Mouse (Mus musculus) induced T-regulatory cell, adult 2 months (primary cell): ENCODE measurements at regions not wholly inside any gene's neighbourhood (a gene's known extent, or its start where the extent isn't known, plus 50 kb on each side); places are given as distances from the start of the nearest gene placed in this dataset.

Source experiments
- DNase-seq: peaks from one replicate; pipeline ENCODE4 v3.0.0-alpha.2; 2012; ENCODE audit warnings: low read depth

DNA sequence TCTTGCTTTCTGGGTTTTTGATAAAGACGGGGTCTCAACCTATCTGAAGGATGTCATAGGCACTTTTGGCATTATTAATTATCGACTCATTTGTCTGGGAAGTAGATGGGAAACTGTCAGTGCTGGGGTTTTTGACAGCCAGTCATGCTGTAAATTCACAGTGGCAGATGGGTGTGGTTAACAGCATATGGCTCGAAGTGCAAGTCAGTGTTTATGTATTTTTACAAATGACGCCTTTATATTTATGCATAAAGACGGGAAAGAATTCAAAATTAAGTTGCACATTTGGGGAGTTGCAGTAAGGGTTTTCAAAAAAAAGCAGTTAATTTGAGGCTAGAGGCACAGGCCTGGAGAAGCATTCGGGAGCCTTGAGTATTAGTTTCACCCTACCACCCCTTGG, 206.8 kb upstream of the Cdh5 start:
- DNase-seq = no peak

DNA sequence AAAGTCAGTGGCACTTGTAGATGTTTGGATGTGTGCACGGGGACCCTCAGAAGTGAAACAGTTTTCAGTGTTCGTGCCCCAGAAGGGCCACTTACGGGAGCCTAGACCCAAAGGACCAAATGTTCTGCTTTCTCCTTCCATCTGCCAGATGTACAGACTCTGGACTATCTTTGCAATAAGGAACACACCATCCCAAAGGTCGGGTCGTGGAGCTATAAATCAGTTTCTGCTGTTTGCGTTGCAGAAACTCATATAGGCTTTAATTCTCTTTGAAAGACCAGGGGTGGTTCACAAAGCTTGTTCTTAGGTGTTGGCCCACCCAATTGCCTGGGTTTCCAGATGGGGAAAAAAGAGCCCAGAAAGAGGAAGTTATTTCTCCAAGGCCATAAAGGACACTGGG, 206.3 kb upstream of the Cdh5 start:
- no peak for DNase-seq

DNA sequence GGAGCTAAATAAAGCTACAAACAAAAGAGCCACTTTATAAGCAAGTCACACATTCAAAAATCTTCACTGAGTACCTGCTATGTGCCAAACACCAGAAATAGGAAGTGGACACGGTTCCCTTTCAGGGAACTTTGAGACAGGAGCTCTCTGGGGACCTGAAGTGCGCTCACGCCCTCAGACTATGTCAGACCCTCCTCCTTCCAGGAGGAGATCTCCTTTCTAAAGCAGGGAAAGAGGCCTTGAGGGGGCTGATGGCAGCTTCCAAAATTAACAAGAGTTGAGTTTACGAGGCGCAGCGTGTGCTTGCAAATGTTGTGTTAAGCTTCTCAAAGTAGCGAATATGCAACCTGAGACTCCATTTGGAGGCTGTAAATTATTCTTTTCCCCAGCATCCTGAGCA, 204.0 kb upstream of the Cdh5 start:
- DNase-seq = no peak

DNA sequence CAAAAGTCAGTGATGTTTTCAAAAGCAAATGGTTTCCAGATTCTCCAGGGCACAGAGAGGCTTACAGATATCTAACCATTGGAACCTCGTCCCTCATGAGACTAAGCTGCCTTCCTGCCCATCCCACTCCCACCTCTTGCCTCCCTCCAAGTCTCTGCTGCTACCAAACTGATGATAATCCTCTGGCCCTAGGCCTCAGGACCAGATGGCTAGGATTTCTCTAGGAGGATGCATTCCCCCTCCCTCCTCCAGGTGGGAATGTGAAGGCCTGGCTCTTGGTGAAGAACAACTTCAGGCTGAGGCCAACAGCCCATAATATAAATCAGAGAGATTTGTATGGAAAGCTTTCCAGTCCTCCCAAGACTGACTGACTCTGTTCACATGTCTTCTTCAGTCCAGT, 198.9 kb upstream of the Cdh5 start:
- DNase-seq = no peak

DNA sequence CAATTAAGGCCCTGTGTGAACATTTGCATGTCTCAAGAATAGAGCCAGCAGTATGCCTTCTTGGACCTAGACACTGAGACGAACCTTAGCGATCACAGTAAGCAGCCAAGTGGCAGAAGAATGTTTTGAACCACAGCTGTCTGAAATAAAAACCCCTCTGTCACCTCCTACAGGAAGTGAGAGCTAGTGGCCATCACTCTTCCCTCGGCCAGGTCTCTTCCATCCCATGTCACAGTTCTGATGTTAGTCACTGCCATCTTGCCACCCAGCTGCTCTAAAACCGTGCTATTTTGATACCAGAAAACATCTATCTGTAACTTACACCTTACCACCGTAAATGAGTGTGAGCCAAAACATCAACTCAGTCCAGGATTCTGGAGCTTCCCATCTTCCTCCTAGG, 197.8 kb upstream of the Cdh5 start:
- DNase-seq = no peak

DNA sequence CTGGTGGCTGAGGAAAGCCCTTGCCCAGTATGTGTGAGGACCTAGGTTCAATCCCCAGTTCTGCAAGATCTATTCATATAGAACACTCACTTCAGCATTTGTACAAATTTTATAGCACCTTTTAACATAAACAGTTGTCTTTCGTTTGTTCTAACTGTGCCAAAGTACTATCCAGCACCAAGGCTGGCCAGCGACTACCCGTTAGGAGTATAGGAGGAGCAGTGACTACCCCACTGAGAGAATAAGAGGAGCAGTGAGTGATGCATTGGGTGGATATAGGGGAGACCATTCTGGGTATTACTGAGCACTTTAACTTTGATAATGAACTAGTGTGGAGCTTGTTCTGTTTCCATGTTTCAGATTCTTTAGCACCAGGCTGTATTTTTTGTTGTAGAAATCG, 193.8 kb upstream of the Cdh5 start:
- DNase-seq = no peak

DNA sequence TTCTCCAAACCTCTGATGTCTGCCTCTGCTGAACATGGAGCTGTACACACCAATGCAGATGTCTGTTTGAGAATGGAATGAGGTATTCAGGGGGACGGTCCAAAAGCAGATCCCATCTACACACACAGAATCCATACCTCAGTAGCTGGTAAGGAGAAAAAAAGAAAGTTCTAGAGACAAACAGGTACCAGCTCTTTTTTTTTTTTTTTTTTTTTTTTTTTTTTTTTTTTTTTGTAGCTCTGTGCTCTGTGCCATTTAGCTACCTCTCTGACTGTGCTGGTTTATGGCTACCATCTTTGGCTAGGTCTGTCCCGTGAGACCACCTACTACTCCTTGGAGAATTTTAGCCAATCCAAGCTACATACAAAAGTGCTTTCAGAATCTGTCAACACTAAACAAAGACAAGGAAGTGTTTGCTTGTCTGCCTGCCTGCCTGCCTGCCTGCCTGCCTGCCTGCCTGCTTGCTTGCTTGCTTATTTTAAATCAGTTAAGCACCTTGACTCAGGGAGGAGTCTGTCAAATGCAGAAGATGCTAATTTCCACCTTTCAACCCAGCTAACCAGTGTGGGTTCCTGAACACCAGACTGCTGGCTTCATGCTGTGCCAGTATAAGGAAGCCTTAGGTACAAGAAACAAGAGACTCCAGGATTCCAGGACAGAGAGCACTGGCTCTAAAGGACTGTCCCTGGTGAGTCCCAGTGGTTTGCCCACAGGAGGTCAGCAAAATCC, 190.0 kb upstream of the Cdh5 start:
- no peak for DNase-seq

DNA sequence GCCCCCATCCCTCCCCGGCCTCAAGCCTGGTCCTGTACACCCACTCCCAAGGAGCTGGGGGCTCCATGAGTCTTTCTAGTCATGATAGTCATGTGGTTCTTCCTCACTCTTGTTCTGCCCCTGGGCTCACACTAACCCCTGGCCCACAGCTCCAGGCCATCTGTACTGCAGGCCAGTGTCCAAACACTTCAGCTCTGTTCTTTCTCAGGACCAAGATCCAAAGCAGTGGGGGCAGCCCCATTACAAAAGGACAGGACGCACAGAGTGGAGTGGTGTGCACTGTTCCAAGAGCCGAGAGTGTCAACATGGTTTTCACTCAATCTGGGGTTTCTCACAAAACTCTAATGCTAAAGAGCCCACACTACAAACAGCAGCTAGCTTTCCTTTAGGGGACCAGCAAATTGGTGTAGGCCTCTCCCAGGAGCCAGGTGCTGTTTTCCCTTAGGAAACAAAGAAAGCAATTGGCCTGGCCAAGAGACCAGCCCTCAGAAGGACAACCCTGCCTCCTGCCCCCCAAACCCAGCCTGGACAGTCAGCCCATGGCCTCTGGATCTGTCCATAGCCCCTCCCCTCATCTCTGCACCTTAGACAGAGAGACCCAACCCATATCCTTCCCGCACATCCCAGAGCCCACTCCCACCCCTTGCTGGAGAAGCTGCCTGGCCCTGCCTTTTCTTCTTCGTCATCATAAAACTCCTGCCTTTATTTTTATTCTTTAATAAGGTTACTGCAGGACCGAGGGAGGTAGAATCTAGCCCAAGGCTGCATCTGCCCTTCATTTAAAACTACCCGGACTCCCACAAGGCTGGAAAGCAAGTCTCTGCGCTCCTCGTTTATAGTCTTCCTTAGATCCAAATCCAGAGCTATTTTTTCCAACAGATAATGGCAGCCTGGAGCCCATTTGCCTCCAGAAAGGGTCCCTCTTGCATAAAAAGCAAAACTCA, 188.2 kb upstream of the Cdh5 start:
- DNase-seq = no peak

DNA sequence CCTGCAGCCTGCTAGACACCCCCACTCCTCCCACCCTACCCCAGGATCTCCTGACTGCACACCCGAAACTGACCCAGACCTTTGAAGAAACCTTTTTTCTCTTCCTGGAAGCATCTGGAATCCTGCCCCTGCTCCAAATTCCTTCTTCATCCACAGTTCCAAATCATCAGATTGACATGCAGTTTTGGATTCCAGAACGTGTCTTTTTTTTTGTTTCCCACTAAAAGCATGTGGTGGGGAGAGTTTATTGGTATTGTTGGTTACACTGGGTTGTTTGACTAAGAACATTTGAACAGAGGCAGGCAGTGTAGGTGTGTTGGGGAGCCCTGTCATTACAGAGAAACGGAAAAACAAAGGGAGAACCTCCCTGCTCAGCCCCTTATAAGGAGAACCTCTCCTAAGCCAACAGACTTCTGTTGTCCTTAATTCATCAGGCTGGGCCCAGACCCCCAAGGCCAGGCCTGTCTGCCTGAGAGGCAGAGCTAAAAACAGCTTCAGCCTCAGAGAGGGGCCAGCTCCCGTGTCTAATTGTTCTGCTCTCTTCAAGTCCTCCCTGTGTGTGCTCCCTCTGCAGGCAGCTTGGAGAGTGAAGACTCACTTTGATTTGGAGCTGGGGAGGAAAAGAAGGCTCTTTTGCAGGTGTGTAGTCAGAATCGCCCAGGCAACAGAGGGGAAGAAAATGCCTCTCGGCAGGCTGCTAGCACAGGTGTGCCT, 187.3 kb upstream of the Cdh5 start:
- DNase-seq = no peak

DNA sequence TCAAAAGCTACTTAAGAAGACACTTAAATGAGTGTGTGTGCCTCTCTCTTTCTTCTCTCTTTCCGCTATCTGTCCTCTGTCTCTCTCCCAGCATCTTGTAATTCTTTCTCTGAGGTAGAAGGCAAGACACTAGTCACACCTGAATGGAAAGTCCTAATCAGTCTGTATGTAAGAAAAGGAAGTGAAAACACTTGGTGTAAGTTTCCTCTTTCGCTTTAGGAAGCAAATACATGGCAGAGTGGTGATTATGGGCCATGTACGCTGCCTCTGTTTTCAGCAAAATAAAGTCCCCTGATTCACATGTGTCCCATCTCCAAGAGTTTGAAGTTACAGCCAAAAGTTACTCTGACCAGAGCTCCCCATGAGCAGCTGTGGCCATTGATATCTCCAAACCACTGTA, 182.1 kb upstream of the Cdh5 start:
- no peak for DNase-seq

DNA sequence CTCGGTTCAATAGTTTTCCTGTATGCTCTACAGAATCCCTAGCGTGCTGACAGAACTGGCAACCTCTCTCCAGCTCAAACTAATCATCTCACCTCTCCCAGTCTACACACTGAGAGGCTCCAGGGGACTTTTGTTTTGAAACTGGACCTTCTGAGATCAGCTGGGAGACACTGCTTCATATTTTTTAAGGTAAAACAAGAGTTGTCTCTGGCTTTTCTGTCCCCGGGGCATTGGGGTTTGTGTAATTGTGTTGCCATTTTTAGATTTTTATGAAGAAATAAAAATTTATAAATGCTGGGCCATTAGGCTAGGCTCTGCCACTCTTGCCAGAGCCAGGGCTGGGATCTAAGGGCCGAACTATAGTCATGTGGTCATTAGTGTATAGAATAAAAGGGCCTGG, 179.8 kb upstream of the Cdh5 start:
- DNase-seq = no peak

DNA sequence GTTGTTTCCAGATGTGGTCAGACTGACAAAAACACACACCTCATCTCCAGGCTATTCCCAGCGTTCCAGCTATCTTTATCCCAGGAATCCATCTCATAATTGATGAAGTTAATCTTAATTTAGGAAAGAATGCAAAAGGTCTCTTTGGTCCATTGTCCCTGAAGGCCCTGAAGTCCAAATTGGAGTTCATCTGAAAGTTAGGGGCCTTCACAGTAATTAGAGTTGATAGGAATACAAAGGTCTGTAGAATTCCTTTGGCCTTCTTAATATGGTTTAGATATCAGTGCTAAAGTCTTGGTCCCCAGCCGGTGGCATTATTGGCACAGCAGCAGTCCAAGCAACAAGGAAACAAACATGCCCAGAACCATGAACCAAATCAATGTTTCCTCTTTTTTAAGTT, 178.7 kb upstream of the Cdh5 start:
- no peak for DNase-seq

DNA sequence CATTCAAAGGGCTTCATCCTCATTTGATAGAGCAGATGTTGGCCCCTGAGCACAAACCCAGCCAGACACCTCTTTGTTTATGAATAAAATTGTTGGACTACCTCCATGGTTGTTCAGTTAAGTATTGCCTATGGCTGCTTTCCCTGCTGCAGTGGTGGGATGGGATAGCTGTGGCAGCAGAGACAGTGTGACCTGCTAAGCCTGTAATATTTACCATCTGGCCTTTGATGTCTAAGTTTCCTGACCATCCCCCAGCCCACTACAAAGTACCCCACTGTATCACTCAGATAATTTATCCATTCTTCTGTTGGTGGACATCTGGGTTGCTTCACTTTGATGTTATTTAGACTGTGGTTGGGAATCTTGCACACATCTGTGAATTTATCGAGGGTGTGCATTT, 168.7 kb upstream of the Cdh5 start:
- DNase-seq = no peak

DNA sequence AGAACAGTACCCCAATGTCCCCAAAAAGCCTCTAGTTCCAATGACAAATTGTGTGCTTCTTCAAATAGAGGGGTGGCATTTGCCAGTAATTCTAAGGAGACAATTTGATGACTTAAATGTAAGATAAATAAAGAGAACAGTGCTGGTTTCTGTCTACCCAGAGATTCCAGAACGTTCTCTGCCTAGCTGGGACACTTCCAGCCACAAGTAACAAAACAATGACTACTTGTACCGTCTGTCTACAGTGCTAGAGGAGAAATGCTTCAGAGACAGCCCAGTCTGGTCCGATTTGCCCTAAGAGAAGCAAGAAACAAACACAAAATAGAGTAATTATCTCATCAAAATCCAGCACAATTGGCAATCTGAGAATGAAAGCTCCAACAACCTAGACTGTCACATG, 164.9 kb upstream of the Cdh5 start:
- no peak for DNase-seq

DNA sequence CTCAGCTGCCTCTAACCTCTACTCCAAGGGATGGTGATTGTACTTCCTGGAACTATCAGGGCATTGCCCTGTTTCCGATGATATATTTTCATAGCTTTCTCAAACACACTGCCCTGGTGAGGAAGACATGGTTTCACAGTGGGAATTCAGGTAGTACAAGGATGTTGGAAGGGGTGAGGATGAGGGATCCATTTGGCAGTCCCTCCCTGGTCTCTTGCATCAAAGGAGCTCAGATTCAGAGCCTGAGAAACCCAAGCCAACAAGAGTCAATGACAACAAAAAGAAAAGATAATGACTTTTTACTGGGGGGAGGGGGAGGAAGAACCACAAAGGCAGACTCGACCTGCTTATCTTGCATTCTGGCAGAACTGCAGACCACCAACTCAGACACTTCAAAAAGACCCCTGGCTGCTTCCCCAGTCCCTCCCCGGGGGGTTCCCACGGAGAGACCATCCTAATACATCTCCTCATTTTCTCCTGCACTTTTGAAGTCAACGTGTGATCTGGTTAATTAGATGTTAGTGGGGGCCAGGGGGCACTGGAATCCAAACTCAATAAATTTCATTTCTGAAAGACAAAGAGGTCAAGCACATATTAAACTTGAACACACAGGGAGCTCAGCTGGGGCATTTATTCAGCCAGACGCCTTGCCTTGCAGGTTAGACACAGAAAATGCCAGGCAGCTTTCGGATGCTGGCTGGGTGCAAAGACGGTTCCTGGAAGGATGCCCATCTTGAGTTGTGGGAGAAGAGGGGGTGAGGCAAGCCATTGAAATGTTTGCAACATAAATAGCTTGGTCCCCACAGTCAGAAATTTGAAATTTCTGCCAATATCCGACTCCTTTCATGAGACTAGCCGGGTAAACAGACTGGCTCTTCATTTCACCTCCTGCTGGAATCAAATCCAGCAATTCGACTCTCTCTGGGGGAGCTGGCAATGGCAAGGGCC, 162.9 kb upstream of the Cdh5 start:
- no peak for DNase-seq

DNA sequence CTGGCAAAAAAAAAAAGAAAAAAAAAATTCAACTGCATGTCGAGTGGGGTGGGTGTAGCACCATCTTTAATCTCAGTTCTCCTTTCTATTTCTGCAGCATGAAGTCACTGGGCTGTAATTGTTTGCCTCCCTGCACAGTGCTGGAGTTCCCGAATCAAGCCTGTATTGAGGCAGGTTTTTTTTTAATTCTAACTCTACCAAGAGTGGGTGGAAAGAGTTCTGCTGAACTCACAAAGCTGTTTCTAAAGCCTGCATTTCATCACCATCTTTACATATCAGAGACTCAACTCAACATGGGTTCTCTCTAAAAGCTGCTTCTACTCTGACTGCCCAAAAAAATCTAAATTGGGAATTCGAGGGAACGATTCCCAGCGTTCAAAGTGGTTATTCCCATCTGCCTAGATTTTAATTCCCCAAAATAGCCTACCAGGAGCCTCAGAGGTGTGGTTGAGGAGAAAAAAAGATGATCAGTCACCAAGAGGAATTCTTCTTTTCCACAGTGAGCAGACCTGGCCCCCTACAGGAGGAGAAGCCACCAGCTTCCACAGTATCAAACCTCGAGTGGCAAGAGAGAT, 160.4 kb upstream of the Cdh5 start:
- DNase-seq = no peak

DNA sequence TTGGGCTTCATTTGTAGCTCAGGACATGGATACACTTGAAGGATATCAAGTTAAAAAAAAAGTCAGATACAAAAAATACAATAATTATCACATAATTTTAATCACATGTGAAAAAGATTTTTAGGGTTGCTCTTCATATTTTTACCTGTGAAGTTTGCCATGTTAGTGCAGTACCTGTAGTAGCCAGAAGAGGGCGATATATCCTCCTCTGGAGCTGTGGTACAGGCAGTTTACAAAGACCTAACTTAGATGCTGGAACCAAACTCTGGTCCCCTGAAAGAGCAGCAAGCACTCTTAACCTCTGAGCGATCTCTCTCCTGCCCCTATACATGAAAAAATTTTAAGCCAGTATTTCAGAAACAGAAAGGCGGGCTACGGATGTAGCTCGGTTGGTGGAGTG, 153.0 kb upstream of the Cdh5 start:
- DNase-seq = peak; percentile 5

DNA sequence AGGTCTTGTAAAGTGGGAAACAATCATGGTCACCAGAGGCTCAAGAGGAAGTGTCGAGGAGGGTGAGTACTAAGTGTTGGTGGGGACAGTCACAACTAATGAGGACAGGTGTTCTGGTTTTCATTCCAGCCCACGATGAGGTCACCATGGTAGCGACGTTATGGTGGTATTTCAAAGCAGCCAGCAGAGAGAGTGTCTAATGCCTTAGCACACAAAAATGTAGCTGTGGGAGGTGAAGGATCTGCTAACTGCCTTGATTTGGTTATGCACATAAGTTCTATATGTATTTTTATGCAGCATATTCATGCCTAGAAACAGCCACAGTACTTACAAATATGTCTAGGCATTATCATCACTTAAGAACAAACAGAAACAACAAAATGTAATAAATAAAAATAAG, 151.0 kb upstream of the Cdh5 start:
- no peak for DNase-seq

DNA sequence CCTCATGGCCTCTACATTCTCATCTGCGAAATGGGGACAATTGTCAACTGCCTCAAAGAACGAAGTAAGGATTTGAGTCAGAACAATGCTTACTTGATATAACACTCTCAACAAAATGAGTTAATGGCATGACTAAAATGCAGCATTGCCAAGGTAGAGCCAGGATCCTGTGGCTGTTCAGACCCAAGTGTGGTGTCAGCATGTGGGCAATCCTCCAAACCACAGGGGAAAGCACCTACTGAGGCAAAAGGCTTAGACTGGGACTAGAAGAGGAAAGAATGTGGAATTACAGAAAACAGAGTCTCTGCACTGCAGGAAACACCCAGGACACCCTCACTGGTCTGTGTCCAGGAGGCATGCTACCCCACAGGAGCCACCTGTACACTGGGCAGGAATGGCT, 147.8 kb upstream of the Cdh5 start:
- no peak for DNase-seq

DNA sequence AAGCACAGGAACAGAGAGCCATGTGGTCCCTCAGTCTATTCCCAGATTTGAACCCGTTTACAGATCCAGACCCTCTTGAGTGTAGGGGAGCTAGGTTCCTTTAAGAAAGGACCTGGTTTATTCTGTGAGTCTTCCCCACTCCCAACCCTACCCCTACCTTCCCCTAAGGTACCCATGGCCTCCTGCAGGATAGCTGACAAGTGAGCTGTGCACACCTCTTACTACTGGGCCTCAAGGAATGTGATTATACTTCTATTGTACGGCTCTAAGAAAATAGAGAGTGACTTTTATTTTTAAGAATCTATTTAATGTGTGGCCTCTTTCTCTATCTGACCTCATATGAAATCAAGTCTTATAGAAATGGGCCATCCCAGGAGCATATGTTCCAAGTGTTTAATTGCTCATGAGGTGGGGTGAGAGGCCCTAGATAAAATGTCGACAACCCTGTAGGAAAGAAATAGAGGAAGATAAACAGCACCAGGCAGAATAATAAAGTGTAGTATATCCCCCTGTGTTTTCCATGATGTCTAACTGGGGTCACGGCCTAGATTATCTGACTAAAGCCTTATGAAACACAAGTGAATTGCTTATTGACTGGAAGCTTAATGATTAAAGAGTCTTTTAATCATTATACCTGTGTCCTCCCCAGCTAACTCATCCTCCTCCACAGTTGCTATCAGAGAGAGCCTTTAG, 145.7 kb upstream of the Cdh5 start:
- no peak for DNase-seq
